Mouse (Mus musculus) yolk sac, embryonic 10.5 days (tissue): Measurements from ENCODE around the gene Stra6.

ENCODE experiments used
- DNase-seq: peaks from one replicate; pipeline ENCODE4 v3.0.0-alpha.2; 2017; ENCODE audit warnings: low spot score

Stra6 gene

DNA sequence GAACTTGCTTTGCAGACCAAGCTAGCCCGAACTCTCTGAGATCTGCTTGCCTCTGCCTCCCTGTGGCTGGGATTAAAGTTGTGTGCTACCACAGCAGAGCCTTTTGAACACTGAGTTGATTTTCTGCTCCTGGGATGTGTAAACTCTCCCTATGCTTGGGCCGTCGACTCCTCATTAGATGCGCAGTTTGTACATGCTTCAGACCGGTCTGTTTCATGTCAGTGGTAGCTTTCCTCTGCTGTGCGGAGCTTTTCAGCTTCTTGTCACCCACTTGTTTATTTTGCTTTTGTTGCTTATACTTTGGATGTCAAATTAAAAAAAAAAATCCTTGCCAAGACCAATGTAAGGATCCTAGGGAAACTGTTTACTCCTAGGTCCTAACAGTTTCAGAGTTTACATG is 32.4 kb downstream of the Stra6 start:
- DNase-seq: no peak

DNA sequence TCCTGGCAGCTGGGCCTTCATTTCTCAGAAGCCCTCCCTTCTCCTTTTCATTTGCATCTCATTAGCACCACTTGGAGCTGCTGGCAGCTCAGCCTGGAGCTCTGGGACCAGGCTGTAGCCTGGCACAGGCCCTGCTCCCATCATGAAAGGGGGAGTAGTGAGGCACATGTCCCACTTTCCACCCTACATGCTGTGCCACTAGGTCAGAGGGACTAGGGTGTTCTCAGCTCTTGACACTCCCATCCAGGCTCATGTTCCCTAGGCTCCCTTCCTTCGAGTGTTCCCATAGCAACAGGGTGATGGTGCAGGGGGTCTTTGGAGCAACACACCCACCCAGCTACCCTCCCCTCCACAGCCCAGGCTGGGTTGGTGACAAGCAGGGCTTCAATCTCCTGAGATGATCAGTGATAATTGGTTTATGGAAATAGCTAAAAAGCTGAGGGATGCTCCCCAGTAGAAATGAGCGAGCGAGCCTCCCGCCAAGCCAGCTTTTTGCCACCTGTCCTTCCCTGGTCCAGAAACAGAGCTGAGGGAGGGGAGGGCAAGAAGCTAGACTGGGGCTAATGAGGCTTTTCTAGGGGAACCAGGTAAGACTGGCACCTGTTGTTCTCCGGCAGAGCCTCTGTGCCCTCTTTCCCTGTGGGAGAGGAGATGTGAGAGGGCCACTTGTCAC is 33.2 kb downstream of the Stra6 start:
- no peak for DNase-seq

DNA sequence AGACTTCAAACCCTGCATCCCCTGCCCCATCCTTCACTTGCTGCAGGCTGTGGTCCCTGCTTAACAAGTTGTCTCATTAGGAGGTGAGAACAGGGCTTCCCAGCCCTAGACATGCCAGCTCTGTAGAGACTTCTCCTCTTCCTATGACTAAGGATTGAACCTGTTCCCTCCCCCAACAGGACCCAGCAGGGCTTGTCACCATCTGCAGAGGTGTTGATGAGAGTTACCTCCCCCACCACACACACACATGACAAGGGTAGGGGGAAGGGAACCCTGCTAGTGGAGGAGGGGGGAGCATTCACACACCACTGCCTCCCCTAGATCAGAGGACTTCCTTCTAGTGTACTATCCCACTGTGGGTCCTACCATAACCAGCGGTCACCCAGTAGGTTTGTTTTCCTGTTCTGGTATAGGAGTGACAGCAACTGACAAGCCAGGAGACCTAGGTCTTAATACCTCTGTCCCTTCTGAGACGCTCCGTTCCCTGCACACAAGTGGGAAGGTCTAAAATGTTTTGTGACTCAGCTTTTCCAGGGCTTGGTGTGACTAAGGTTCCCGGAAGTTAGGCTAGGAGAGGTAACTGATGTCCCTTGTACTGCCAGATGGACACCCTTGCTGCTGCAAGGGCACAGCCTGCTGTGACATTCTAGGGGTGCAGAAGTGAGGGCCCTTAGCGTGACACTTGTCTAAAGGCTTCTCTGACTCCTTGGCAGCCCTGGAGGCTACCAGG is 36.4 kb downstream of the Stra6 start:
- no peak for DNase-seq

DNA sequence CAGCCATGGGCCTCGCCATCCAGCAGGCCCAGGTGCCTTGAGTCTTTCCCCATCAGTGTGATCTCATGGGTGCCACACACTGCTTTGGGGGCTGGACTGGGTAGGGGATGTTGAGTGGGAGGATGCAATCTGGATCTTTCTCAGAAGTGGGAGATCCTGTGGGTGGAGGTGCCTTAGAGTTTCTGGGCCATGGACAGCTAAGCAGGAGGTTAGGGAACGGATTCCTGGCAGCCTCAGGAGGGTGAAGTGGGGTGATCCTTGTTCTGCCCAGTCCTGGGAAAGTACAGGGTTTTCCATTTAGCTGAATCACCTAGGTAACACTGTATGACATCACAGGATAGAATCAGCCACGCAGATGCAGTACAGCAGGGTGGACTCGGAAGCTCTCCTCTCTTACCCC is 38.4 kb downstream of the Stra6 start:
- no peak for DNase-seq

DNA sequence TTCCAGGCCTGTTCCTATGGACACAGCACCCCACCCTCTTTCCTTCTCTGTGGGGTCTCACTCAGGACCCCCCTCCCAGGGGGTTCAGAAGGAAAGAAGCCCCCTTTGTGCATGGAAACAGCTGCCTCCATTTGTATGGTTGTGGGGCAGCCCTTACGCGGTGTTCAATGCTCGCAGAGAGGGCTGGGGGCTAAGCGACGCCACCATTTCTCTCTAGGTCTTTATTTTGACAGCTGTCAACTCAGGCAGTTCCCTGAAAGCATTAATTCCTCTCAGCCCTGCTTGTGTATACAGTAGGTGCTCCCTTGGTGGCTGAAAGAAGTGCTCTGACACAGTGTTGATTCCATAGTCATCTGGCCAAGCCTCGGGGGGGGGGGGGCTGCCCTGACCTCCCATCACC is 40.1 kb downstream of the Stra6 start:
- DNase-seq: no peak

DNA sequence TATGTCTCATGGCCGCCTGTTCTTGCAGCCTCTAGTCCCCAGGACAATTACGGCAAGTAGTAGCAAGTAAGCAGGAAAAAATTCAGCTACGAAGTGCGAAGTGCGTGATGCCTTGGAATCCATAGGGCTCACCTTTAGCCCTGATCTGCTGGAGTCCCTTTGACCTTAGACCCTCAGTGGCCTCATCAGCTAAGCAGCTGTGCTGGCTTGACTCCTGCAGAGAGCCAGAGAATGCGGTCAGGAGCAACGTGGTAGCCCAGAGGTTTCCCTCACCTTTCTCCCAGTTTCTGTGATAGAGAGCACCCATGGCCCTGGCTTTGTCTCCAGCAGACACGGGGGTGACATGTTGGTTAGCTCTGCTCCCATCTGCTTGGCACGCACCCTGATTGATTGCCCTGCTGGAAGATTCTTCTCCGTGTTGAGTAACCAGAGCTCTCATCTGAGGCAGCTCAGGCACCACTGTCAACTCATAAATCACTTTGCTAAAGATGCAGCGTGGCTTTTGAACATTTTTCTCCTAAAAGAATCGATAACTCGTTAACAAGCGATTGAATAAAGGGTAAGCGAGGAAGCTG is 42.1 kb downstream of the Stra6 start:
- DNase-seq: peak; percentile 57

DNA sequence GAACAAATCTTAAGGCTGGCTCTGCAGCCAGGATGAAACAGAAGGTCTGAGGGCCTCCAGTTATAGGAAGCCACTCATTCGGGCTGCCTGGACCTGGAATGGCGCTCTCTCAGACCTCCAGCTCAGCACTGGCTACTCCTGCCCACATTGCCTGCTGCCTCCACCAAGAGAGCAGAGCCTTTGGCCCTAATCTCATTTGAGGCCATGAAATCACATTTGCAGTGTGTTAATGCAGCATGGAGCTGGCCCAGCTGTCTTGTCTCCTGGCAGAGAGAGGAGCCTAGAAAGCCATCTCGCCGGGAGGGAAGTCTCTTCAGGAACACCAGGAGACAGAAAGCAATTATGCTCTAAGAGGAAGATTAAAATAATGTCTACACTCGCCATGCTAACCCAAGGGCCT is 43.9 kb downstream of the Stra6 start:
- DNase-seq: no peak

DNA sequence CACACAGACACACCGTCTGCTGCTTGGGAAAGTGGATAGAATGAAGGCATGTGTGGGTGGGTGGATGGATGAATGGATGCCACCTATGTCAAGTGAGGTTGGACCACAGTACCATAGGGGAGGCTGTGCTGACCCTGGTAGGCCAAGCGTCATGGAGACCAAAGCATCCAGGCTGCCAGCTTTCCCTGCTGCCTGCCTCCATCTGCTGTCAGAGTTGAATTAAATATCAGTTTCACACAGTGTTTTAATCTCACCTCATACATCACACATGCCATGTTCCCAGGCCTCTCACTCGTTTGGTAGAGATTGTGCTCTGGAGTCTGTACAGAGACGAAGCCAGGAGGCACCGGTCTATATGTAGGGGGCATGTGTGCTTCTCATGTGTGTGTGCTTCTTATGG is 47.2 kb downstream of the Stra6 start:
- DNase-seq: no peak

DNA sequence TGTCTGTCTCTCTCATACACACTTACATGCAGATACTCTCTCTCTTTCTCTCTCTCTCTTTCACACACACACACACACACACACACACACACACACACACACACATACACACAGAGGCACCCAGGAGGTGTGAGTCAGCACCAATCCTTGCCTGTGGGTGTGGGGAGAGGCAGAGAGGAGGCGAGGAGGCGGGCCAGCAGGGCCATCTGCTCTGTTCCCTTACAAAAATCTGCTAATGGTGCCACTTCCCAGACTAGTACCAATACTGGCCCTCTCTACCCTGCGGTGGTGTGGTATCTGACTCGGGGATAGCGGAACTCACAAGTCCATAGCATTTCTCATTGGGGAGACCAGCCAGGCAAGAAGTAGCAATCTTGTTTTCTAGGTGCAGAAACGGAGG is 47.8 kb downstream of the Stra6 start:
- DNase-seq: no peak

DNA sequence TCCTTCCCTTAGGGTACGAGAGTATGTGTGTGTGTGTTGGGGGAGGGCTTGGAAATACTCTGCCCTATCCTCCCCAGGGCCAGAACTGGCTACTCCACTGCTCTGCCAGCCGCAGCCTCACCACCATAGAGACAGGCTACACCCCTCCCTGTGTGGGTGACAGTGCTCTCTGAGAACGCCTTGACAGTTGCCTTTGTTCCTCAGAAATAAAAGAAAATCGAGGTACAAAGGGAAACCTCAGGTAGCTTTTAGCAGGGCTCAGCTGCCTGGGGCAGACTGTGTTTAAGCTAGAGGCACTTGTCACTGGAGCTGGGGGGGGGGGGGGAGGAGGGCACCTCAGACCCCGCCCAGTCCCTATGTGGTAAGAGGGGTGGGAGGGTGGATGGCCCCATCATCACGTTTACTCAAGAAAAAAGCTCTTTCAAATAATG is 48.7 kb downstream of the Stra6 start:
- DNase-seq: no peak

DNA sequence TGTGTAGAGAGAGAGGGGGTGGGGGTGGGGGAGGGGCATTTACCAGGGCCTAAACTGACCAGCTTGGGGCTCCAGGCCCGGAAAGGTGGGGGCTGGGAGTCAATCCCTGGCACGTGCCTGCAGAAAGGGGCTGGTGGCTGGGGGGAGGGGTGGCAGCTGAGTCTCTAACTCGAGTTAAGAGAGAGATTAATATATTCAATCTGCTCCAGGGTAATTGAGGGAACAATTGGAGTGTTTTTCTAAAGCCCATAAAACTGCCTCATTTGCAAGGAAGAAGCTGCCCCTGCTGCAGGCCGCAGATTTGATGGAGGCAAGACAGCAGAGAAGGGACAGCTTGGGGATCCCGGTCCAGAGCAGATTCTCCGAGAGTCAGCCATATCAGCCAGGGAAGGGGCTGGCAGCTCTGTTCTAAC is 49.3 kb downstream of the Stra6 start:
- DNase-seq: no peak

DNA sequence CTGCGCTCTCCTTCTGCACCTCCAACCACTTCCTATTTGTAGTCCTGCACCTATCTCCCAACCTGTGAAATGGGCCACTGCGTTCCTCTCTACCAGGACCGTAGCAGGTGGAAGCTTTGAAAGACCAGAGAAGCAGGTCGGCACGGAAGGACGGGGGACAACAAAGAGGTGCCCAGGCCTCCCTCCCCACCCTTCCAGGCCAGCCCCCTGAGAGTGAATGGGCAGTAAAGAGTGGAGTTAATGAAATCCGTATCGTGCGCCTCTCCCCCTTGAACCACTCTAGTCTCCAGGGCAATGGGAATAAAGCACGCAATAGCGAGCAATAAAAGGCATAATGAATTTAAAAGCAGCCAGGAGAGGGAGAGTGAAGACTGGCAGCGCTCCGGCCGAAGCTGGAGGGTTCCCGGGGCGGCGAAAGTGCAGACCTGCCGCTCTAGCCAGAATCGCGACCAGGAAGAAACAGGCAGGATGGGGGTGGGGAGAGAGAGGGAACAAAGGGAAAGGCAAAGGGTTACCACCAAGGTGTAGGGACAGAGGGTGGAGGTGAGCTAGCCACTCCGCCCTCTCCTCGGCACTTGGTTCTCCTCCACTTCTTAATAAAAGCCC is 49.8 kb downstream of the Stra6 start:
- DNase-seq: no peak

DNA sequence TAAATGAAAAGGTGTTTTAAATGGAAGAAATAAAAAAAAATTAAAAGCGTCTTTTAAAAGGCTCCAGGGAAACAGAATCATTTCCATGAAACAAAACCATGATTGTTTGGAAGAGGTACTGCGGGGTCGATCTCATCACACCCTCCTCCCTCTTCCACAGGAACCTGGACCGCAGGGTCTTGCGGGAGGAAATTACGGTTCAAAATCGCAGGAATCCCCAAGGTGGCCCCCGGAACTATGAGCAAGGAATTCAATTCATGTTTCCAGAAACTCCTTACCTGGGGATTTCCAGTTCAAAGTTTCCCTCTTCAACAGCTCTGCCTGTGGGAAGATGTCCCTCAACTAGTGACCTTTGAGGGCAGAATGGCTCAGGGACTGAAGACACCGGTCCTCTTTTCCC is 50.4 kb downstream of the Stra6 start:
- no peak for DNase-seq

DNA sequence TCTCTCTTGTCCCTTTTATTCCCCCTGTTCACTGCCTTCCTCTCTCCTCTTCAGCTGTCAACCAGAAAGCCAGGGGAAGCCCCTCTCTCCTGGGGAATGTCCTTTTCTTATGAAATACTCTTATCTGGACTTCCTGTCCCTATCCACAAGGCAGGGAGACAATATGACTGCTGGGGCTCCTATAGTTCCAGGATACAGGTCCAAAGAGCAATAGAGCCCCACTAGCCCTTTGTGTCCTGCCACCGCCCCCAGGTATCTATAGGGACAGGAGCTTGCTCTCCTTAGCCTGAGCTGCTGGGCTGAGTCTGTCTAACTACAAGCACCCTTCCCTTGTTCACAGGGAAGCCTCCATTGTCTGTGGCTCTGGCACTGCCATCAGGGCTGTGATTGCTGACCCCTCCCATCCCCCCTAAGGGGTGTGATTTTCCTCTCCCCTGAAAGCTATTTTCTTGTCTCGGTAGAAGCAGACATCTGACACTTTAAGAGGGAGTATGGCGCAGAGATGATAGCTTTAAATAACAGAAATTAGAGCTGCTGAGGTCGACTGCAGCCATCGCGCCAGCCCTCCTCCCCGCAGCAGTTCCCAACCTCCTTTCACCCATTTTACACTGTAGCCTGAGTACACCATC is 51.8 kb downstream of the Stra6 start:
- no peak for DNase-seq

DNA sequence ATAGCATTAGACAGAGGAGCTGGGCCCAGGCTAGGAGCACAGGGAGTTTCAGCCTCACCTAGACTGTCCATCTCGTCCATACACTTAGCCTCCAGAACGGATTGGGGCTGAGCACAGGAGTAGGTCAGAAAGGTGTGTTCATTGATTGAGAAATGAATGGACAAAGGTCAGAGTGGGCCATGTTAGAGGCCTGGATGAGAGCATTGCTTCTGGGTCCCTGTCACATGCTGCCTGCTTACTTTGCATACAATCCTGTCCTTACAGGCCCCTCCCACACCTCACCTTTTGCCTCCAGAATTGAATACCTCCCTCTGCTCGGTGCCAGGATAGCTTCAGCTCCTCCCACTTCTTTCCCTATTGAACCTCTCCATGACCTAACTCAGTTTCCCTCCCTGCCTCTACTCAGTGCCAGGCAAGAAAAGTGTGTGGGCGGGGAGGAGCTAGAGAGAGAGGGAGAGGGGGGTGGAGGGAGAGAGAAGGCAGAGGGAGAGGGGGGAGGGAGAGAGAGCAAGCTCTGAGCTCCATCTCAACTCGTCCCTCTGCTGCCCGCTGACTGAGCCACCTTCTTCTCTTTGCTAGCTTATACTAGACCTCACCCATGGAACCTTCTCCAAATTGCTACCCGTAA is 52.5 kb downstream of the Stra6 start:
- DNase-seq: peak; percentile 64

DNA sequence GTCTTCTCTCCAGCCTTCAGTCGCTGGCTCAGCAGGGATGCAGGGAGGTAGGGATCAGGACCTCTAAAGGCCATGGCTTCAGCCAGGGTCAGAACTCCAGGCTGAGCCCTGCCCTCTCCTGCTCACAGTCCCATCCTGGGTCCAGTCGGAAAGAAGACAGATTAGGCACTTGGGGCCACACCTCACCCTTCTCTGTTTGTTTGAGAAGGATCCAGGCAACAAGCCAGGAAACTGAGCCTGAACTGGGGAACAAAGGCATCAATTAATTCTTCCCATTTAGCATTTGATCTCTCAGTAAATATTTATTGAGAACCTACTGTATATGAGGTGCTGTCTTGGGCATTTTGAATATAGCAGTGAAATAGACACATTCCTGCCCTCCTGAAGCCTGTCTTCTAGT is 55.1 kb downstream of the Stra6 start, which contains the start of gene Ccdc33:
TSS of gene Ccdc33 (minus strand) at position 153 of the 400 bp plus-strand sequence.
- no peak for DNase-seq

DNA sequence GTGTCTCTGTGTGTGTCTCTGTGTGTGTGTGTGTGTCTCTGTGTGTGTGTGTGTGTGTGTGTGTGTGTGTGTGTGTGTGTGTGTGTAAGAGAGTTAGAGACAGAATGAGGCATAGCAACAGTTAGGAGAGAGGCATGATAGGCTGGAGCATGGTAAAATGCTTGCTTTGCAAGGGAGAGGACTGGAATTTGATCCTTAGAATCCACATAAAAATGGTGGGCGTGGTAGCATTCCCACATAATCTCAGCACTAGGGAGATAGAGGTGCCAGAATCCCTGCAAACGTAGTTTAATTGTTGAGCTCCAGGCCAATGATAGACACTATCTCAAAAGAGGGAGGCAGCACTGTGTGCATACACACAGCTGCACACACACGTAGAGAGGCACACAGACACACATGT is 61.5 kb downstream of the Stra6 start:
- no peak for DNase-seq

DNA sequence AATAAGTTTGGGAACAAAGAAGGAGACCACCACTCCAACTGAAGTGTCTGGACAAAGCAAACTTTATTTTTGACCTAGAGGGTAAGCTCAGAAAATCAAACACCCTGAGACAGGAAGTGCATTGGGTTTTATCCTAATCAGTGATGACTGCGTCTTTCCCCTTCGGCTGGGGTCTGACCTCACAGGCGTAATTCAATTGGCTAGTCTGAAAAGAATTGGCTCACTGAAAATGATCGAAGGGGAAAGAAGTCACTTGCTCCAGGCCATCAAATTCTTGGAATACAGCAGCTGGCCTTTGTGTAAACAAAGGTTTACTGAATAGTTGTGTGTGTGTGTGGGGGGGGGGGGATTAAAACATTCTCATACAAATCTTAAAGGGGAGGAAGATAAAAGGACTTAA is 62.2 kb downstream of the Stra6 start:
- DNase-seq: no peak

DNA sequence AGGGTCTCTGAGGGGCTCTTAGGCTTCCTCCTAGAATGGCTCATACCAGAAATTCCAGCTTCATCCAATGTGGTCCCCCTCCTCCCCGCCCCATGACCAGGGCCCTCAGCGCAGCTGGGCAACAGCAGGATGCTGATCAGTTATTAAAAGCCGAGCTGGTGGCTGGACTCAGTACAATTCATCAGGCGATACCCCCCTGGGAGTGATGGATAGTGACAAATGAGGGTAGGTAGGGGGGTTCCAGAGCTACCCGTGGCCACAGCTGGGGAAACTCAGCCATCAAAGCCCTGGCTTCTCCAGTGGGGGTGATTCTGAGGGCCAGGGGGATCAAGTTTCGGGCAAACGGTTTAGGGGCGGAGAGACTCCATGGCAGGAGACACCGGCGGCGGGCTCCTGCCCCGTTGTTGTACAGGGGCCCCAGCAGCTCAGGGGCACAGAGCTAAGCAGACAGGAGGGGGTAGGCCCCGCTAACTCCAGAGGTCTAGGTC is 65.4 kb downstream of the Stra6 start:
- peak; percentile 33 for DNase-seq

DNA sequence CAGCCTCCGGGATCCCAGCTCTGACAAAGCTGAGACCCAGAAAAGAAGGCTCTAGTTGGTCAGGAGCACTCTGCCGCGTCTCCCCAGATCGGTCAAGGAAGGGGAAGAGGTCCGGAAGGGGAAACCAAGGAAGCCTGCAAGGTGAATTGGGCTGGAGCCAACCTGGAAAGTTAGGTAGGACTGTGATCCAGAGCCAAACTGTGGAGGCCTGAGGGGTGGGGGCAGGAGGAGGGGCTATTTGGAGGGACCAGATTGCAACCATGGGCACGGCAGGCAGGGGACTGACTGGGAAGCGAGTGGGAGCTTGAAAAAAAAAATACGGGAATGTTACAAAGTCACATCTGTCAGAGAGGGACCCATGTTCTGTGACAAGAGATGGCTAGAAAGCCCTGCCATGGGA is 65.9 kb downstream of the Stra6 start:
- DNase-seq: no peak

DNA sequence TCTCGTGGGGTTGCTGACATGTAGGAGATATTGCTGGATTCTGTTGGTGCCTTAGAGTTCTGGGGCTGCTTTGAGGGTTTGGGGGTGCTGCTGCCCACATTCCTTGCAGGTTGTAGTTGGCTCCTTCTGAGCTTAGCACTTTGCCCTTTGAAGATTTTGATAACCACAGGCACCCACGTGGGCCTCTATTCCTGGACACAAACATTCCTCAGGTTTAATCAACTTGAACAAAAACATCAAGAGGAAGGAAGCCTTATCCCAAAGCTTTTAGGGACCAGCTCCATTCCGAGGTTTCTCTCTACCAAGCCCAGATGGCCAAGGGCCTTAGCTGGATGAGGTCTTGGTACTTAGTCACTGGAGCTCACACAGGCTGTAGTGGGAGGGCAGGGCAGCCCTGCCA is 67.3 kb downstream of the Stra6 start:
- no peak for DNase-seq

DNA sequence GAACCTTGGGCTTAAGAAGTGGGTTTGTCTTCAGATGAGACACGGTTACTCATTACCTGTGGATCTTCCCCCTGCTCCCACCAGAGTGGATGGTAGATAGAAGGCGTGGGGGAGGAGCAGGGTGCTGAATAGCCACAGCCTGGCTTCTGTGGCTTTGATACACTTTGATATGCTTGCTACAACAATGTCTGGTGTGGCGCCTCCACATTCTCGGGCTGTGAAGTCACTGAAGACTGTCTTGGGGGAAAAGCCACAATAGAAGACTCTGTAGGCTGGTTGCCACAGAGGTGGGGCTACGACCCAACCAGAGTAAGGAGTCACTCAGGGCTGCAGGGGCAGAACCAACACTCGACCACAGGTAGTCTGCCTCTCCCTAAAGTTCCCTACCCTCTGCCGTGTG is 68.1 kb downstream of the Stra6 start:
- DNase-seq: no peak
